ENCODE assay signal across 13 mouse cellular contexts in the genomic region with DNA sequence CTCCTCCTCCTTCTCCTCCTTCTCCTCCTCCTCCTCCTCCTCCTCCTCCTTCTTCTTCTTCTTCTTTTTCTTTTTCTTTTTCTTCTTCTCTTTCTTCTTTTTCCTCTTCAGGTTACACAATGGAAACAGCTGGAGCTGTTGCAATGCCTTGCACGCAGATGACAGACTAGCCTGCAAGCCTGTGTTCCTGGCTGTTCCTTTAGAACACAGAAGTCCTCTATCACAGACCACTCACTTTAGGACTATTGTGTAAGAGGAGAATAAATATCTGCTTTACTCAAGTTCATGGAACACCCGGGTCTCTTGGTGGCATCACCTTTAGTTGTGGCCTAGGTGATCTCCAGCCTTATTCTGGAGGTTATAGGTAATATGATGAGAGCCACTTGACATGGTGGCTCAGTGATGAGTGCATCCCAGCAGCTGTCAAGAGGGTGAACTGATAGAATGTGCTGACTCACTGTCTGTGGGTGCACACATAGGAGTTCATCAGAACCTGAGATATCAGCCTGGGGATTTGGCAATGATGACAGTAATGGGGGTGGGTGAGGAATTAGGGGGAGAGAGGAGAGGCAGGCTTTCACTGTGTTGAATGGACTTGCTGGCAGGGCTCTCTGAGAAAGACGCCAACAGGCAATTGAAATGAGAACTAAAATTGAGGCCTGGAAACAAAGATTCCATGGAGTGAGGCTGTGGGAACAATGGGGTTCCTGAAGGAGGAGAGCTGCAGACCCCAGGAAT.
DNase-seq lines count a peak whose midpoint lies in the region; ATAC-seq and TF ChIP-seq lines count a peak whose summit lies in the region.
"Had no signal": no experiment of that assay in that cellular context is flagged by ENCODE, and none has a peak within 500 bp of the region (broad histone marks: within the 10 kb centered on the region; RNA-seq: fewer than 3 reads in every experiment).

No protein-coding gene starts in this region.

- ATAC-seq in forebrain, embryonic 14.5 days = no peak
- ATAC-seq in forebrain, postnatal 0 days = peak; percentile 58
- ATAC-seq: intestine, embryonic 15.5 days; midbrain, embryonic 13.5 days had no signal

- no peak overlapping the region for H3K27ac ChIP-seq in forebrain, embryonic 14.5 days (ENCODE audit: low read depth, low read length)
- no peak overlapping the region for H3K27ac ChIP-seq in forebrain, embryonic 10.5 days
- H3K27ac ChIP-seq in forebrain, postnatal 0 days (ENCODE audit: low read depth, low read length) = 0 out of 2 replicates have a peak overlapping the region, but pooled peaks have one; percentile 21
- H3K27ac ChIP-seq: intestine, embryonic 15.5 days; liver, embryonic 13.5 days; midbrain, embryonic 13.5 days; neural tube, embryonic 13.5 days had no signal

- no peaks in the 10 kb centered on the region for H3K9me3 ChIP-seq in forebrain, embryonic 14.5 days (replicated peaks; ENCODE audit: control insufficient read depth, low read length)
- no peaks in the 10 kb centered on the region for H3K9me3 ChIP-seq in forebrain, embryonic 10.5 days
- no peaks in the 10 kb centered on the region for H3K9me3 ChIP-seq in forebrain, postnatal 0 days (ENCODE audit: low read length)
- H3K9me3 ChIP-seq: intestine, embryonic 15.5 days; liver, embryonic 13.5 days; midbrain, embryonic 13.5 days; neural tube, embryonic 13.5 days had no signal

- no peak for TF ChIP-seq CTCF in forebrain, postnatal 0 days (IDR thresholded peaks at IDR 0.05; ENCODE audit: low read depth)

- H3K4me3 ChIP-seq in forebrain, embryonic 14.5 days (ENCODE audit: low read depth, low read length) = no peak overlapping the region
- H3K4me3 ChIP-seq in forebrain, embryonic 10.5 days = no peak overlapping the region
- H3K4me3 ChIP-seq in forebrain, postnatal 0 days (ENCODE audit: low read depth, low read length) = no peak overlapping the region
- H3K4me3 ChIP-seq: intestine, embryonic 15.5 days; liver, embryonic 13.5 days; midbrain, embryonic 13.5 days; neural tube, embryonic 13.5 days had no signal

- no peaks in the 10 kb centered on the region for H3K36me3 ChIP-seq in forebrain, embryonic 14.5 days (ENCODE audit: control insufficient read depth, insufficient read depth, low read length)
- H3K36me3 ChIP-seq in forebrain, embryonic 10.5 days (replicated peaks) = no peaks in the 10 kb centered on the region
- H3K36me3 ChIP-seq in forebrain, postnatal 0 days (ENCODE audit: insufficient read depth) = no peaks in the 10 kb centered on the region
- H3K36me3 ChIP-seq: intestine, embryonic 15.5 days; liver, embryonic 13.5 days; midbrain, embryonic 13.5 days; neural tube, embryonic 13.5 days had no signal

- 50% methylated on average over 3 of the region's 3 CpGs for WGBS in forebrain, embryonic 14.5 days
- WGBS in forebrain, embryonic 10.5 days = 69% methylated on average over 3 of the region's 3 CpGs
- WGBS in forebrain, postnatal 0 days = 58% methylated on average over 3 of the region's 3 CpGs

- no peaks in the 10 kb centered on the region for H3K27me3 ChIP-seq in forebrain, embryonic 14.5 days (replicated peaks; ENCODE audit: control insufficient read depth, insufficient read depth, low read length)
- H3K27me3 ChIP-seq in forebrain, embryonic 10.5 days (ENCODE audit: poor library complexity, severe bottlenecking) = no peaks in the 10 kb centered on the region
- no peaks in the 10 kb centered on the region for H3K27me3 ChIP-seq in forebrain, postnatal 0 days (ENCODE audit: insufficient read depth, low read length)
- H3K27me3 ChIP-seq: intestine, embryonic 15.5 days; liver, embryonic 13.5 days; midbrain, embryonic 13.5 days; neural tube, embryonic 13.5 days had no signal

- peak; percentile 48 for DNase-seq in forebrain, embryonic 14.5 days (ENCODE audit: low spot score)
- DNase-seq in forebrain, embryonic 10.5 days (ENCODE audit: extremely low spot score, low spot score) = no peak
- peak; percentile 22 to 42 for DNase-seq in layer of hippocampus, adult 8-10 months (ENCODE audit: low spot score in 2 of 2)
- no peak for DNase-seq in layer of hippocampus, adult 11-12 months (ENCODE audit: low spot score)
- peak; percentile 33 for DNase-seq in forebrain, postnatal 0 days
- peak; percentile 49 for DNase-seq in lung, postnatal 10 days
- no peak for DNase-seq in embryo, embryonic 9.5 days (ENCODE audit: extremely low spot score)
- no peak for DNase-seq in gastrocnemius, adult 8-10 months (ENCODE audit: low spot score in 2 of 2)
- DNase-seq: adrenal gland, postnatal 10 days; liver, embryonic 13.5 days had no signal

- H3K4me1 ChIP-seq in forebrain, embryonic 14.5 days (ENCODE audit: control insufficient read depth, insufficient read depth, low read length) = peaks cover 3% of the 10 kb centered on the region; the same call in 1 of the 2 replicates
- H3K4me1 ChIP-seq in forebrain, embryonic 10.5 days = peaks cover 7% of the 10 kb centered on the region
- H3K4me1 ChIP-seq in forebrain, postnatal 0 days (ENCODE audit: insufficient read depth) = no peaks in the 10 kb centered on the region
- H3K4me1 ChIP-seq: intestine, embryonic 15.5 days; liver, embryonic 13.5 days; midbrain, embryonic 13.5 days; neural tube, embryonic 13.5 days had no signal

- H3K9ac ChIP-seq in forebrain, embryonic 14.5 days (ENCODE audit: low read length) = no peak overlapping the region
- H3K9ac ChIP-seq in forebrain, postnatal 0 days = no peak overlapping the region
- H3K9ac ChIP-seq: intestine, embryonic 15.5 days; liver, embryonic 13.5 days; midbrain, embryonic 13.5 days; neural tube, embryonic 13.5 days had no signal

- no peak overlapping the region for H3K4me2 ChIP-seq in forebrain, embryonic 14.5 days (ENCODE audit: low read length)
- H3K4me2 ChIP-seq in forebrain, postnatal 0 days (ENCODE audit: low read depth) = no peak overlapping the region
- H3K4me2 ChIP-seq: intestine, embryonic 15.5 days; liver, embryonic 13.5 days; midbrain, embryonic 13.5 days; neural tube, embryonic 13.5 days had no signal

Comparison
In these comparisons a context has a peak if more than half of its experiments do, and no peak if none do; other contexts are left out.
1. DNase-seq: peak in forebrain, embryonic 14.5 days (single experiment), layer of hippocampus, adult 8-10 months (2 of 2), forebrain, postnatal 0 days (single experiment) and lung, postnatal 10 days (single experiment); none in forebrain, embryonic 10.5 days (single experiment), layer of hippocampus, adult 11-12 months (single experiment), embryo, embryonic 9.5 days (single experiment) and gastrocnemius, adult 8-10 months (0 of 2).